Mouse (Mus musculus) midbrain, embryonic 10.5 days (tissue): ENCODE results near the gene Tceal1. TPM values are rescaled to one million over a fixed set of nuclear protein-coding genes. Genes with fewer than 3 reads are reported as not detected.

Experiments used
- DNase-seq: peaks from one replicate; pipeline ENCODE4 v3.0.0-alpha.2; 2017; ENCODE audit warnings: low spot score
- H3K27ac ChIP-seq: fragments of 300-500 bp; sonication (generic); replicated peaks from 2 replicates; pipeline ENCODE4 v1.5.1; 2016; ENCODE audit warnings: mild to moderate bottlenecking
- H3K27me3 ChIP-seq: fragments of 300-500 bp; sonication (generic); 2 replicates; pipeline ENCODE4 v1.6.1; 2016; ENCODE audit warnings: low read depth, mild to moderate bottlenecking; ENCODE audit not compliant: poor library complexity, severe bottlenecking
- H3K36me3 ChIP-seq: fragments of 300-500 bp; sonication (generic); 2 replicates; pipeline ENCODE4 v1.6.1; 2016; ENCODE audit warnings: mild to moderate bottlenecking, moderate library complexity
- H3K4me1 ChIP-seq: fragments of 300-500 bp; sonication (generic); 2 replicates; pipeline ENCODE4 v1.6.1; 2016
- H3K4me3 ChIP-seq: fragments of 300-500 bp; sonication (generic); 2 replicates; pipeline ENCODE4 v1.5.1; 2016; ENCODE audit warnings: mild to moderate bottlenecking, moderate library complexity
- H3K9me3 ChIP-seq: fragments of 300-500 bp; sonication (generic); replicated peaks from 2 replicates; pipeline ENCODE4 v1.6.1; 2016; ENCODE audit warnings: mild to moderate bottlenecking
- WGBS: fragments of 180-500 bp; shearing (Covaris S2); methylation state at CpG from one replicate; pipeline ENCODE4 v1.1.7; 2016; 5-methylcytosine and 5-hydroxymethylcytosine counted together
- polyA plus RNA-seq: library from polyadenylated mRNA; unstranded; fragments of >200 nt; fragmentation: Nextera tagmentation; extraction: Ambion mirVana; gene quantifications from 2 replicates; pipeline ENCODE4 v1.2.1, GENCODE M21; 2016

Tceal1 gene
- polyA plus RNA-seq, 1 experiment from 2014 or later: 10.3 TPM

- 29% methylated on average over 15 of the region's 15 CpGs for WGBS
- Histone ChIP-seq H3K36me3 (peaks cover 35% of the 10 kb centered on the region), H3K4me3 (peak overlapping the region; percentile 62), H3K4me1 (peaks cover 11% of the 10 kb centered on the region), H3K27ac (peak overlapping the region; percentile 91), H3K9me3 (no peaks in the 10 kb centered on the region), H3K27me3 (no peaks in the 10 kb centered on the region)
- peak; percentile 18 for DNase-seq
Observed at GRCm38 (mm10) chrX:136740087-136740790, 32.5 kb downstream of the Tceal1 start.

GRCm38 (mm10) chrX:136740791-136741650 is 33.2 kb downstream of the Tceal1 start:
- WGBS: 21% methylated on average over 39 of the region's 39 CpGs
- Histone ChIP-seq H3K36me3 (peaks cover 28% of the 10 kb centered on the region), H3K27me3 (no peaks in the 10 kb centered on the region), H3K4me1 (peaks cover 11% of the 10 kb centered on the region), H3K4me3 (peak overlapping the region; percentile 62), H3K9me3 (no peaks in the 10 kb centered on the region), H3K27ac (peak overlapping the region; percentile 91)
- DNase-seq: peak; percentile 89

GRCm38 (mm10) chrX:136741651-136742201 is 33.9 kb downstream of the Tceal1 start:
- 18% methylated on average over 46 of the region's 46 CpGs for whole genome bisulfite sequencing
- H3K27ac ChIP-seq: peak overlapping the region; percentile 91
- H3K9me3 ChIP-seq: no peaks in the 10 kb centered on the region
- H3K27me3 ChIP-seq: no peaks in the 10 kb centered on the region
- peak overlapping the region; percentile 62 for H3K4me3 ChIP-seq
- DNase-seq: peak; percentile 66
- H3K4me1 ChIP-seq: peaks cover 11% of the 10 kb centered on the region
- H3K36me3 ChIP-seq: peaks cover 21% of the 10 kb centered on the region

GRCm38 (mm10) chrX:136742241-136742640 is 34.5 kb downstream of the Tceal1 start:
- WGBS: 28% methylated on average over 10 of the region's 10 CpGs
- peaks cover 11% of the 10 kb centered on the region for H3K4me1 ChIP-seq
- H3K4me3 ChIP-seq: peak overlapping the region; percentile 62
- H3K36me3 ChIP-seq: peaks cover 19% of the 10 kb centered on the region
- DNase-seq: no peak
- H3K27me3 ChIP-seq: no peaks in the 10 kb centered on the region
- H3K27ac ChIP-seq: peak overlapping the region; percentile 91
- no peaks in the 10 kb centered on the region for H3K9me3 ChIP-seq

GRCm38 (mm10) chrX:136742661-136743103 is 34.9 kb downstream of the Tceal1 start:
- H3K27ac ChIP-seq: peak overlapping the region; percentile 91
- H3K4me3 ChIP-seq: peak overlapping the region; percentile 62
- DNase-seq: peak; percentile 29
- 33% methylated on average over 5 of the region's 5 CpGs for WGBS
- H3K27me3 ChIP-seq: no peaks in the 10 kb centered on the region
- peaks cover 16% of the 10 kb centered on the region for H3K36me3 ChIP-seq
- H3K9me3 ChIP-seq: no peaks in the 10 kb centered on the region
- peaks cover 11% of the 10 kb centered on the region for H3K4me1 ChIP-seq

- 92% methylated on average over 12 of the region's 12 CpGs for WGBS
- peaks cover 10% of the 10 kb centered on the region for H3K36me3 ChIP-seq
- H3K27me3 ChIP-seq: no peaks in the 10 kb centered on the region
- peak within 1 kb of the TSS; percentile 91 for H3K27ac ChIP-seq
- no peak for DNase-seq
- peak within 1 kb of the TSS; percentile 62 for H3K4me3 ChIP-seq
- H3K4me1 ChIP-seq: peaks cover 9% of the 10 kb centered on the region
- H3K9me3 ChIP-seq: no peaks in the 10 kb centered on the region
Observed at GRCm38 (mm10) chrX:136743459-136743858, 35.7 kb downstream of the Tceal1 start, which contains the start of gene Morf4l2. Gene Morf4l2, minus strand, starts transcription at chrX:136743690.

GRCm38 (mm10) chrX:136744663-136745062 is 36.9 kb downstream of the Tceal1 start:
- H3K27ac ChIP-seq: no peak overlapping the region
- WGBS: 75% methylated on average over 8 of the region's 8 CpGs
- H3K4me1 ChIP-seq: peaks cover 3% of the 10 kb centered on the region; the same call in 1 of the 2 replicates
- no peaks in the 10 kb centered on the region for H3K9me3 ChIP-seq
- H3K4me3 ChIP-seq: no peak overlapping the region
- no peaks in the 10 kb centered on the region for H3K27me3 ChIP-seq
- peaks cover 10% of the 10 kb centered on the region; the same call in 1 of the 2 replicates for H3K36me3 ChIP-seq
- DNase-seq: no peak

GRCm38 (mm10) chrX:136749329-136749728 is 41.5 kb downstream of the Tceal1 start:
- DNase-seq: no peak
- 90% methylated on average over 4 of the region's 4 CpGs for WGBS
- Histone ChIP-seq H3K4me3 (no peak overlapping the region), H3K4me1 (no peaks in the 10 kb centered on the region), H3K27me3 (peaks cover 5% of the 10 kb centered on the region), H3K36me3 (peaks cover 20% of the 10 kb centered on the region; the same call in 1 of the 2 replicates), H3K9me3 (no peaks in the 10 kb centered on the region), H3K27ac (no peak overlapping the region)

- WGBS: 98% methylated on average over 3 of the region's 3 CpGs
Observed at GRCm38 (mm10) chrX:136755464-136755863, 47.7 kb downstream of the Tceal1 start.

More at GRCm38 (mm10) chrX:136755464-136755863, 47.7 kb downstream of the Tceal1 start:
- Histone ChIP-seq H3K4me3 (no peak overlapping the region), H3K9me3 (no peaks in the 10 kb centered on the region), H3K4me1 (no peaks in the 10 kb centered on the region), H3K36me3 (peaks cover 33% of the 10 kb centered on the region), H3K27ac (no peak overlapping the region), H3K27me3 (peaks cover 21% of the 10 kb centered on the region)
- DNase-seq: no peak

Other genes starting within 250 kb of the Tceal1 start
- gene Kir3dl1, start 190.0 kb upstream of the Tceal1 start, polyA plus RNA-seq: not detected in 2 replicates
- gene Kir3dl2, start 163.9 kb upstream of the Tceal1 start, polyA plus RNA-seq: not detected in 2 replicates
- gene Tceal3, start 117.1 kb upstream of the Tceal1 start, polyA plus RNA-seq: 11.3 and 14.1 TPM in 2 replicates
- gene Morf4l2, start 35.7 kb downstream of the Tceal1 start, polyA plus RNA-seq: 586 and 616 TPM in 2 replicates
- 0.11 and 0.14 TPM in 2 replicates for gene Glra4, start 72.2 kb downstream of the Tceal1 start, polyA plus RNA-seq
- gene Plp1, start 114.7 kb downstream of the Tceal1 start, polyA plus RNA-seq: 19.4 and 19.5 TPM in 2 replicates
- gene Rab9b, start 160.8 kb downstream of the Tceal1 start, polyA plus RNA-seq: 1.6 and 3.1 TPM in 2 replicates
- gene H2bfm, start 219.3 kb downstream of the Tceal1 start, polyA plus RNA-seq: not detected in 2 replicates